Mouse (Mus musculus) limb, embryonic 14.5 days (tissue): ENCODE results near the gene Olfr460. TPM values are rescaled to one million over a fixed set of nuclear protein-coding genes. Genes with fewer than 3 reads are reported as not detected.
A peak's percentile ranks its signal among the peaks of the same experiment; 100 is the strongest.
"Not testable (repeated sequence)": the region's sequence is repeated elsewhere in the genome, so short reads cannot be mapped to it uniquely, and the experiment has no call there.

ENCODE experiments used
- ATAC-seq: fragments of 200-750 bp; cut with Nextera tagmentation; 2 replicates; pipeline ENCODE4 v1.8.0; 2017; ENCODE audit warnings: low read depth, moderate number of reproducible peaks, moderate TSS enrichment; ENCODE audit not compliant: low FRiP score
- DNase-seq: peaks from one replicate; pipeline ENCODE4 v3.0.0-alpha.2; 2015; ENCODE audit warnings: low spot score
- H3K27ac ChIP-seq: fragments of 300-500 bp; sonication (generic); replicated peaks from 2 replicates; pipeline ENCODE4 v1.5.1; 2014; ENCODE audit warnings: low read depth, mild to moderate bottlenecking, low read length, moderate library complexity, mixed read lengths
- H3K27me3 ChIP-seq: fragments of 300-500 bp; sonication (generic); 2 replicates; pipeline ENCODE4 v1.6.1; 2014; ENCODE audit warnings: low read length, mixed read lengths; ENCODE audit not compliant: control insufficient read depth, insufficient read depth
- H3K36me3 ChIP-seq: fragments of 300-500 bp; sonication (generic); 2 replicates; pipeline ENCODE4 v1.6.1; 2014; ENCODE audit warnings: mild to moderate bottlenecking, low read length, moderate library complexity, mixed read lengths; ENCODE audit not compliant: control insufficient read depth, insufficient read depth
- H3K4me1 ChIP-seq: fragments of 300-500 bp; sonication (generic); 2 replicates; pipeline ENCODE4 v1.6.1; 2014; ENCODE audit warnings: antibody characterized with exemption, low read length, mixed read lengths; ENCODE audit not compliant: control insufficient read depth, insufficient read depth
- H3K4me2 ChIP-seq: fragments of 300-500 bp; sonication (generic); replicated peaks from 2 replicates; pipeline ENCODE4 v1.6.1; 2014; ENCODE audit warnings: low read depth, mild to moderate bottlenecking, low read length, moderate library complexity; ENCODE audit not compliant: severe bottlenecking
- H3K4me3 ChIP-seq: fragments of 300-500 bp; sonication (generic); replicated peaks from 2 replicates; pipeline ENCODE4 v1.5.1; 2014; ENCODE audit warnings: low read length
- H3K9ac ChIP-seq: fragments of 300-500 bp; sonication (generic); 2 replicates; pipeline ENCODE4 v1.6.1; 2014; ENCODE audit warnings: mild to moderate bottlenecking, low read depth, low read length, moderate library complexity; ENCODE audit not compliant: severe bottlenecking
- H3K9me3 ChIP-seq: fragments of 300-500 bp; sonication (generic); 2 replicates; pipeline ENCODE4 v1.6.1; 2016; ENCODE audit warnings: low read length; ENCODE audit not compliant: control insufficient read depth
- POLR2A ChIP-seq: fragments of 200-500 bp; IDR thresholded peaks from 2 replicates; pipeline ENCODE4 v1.8.0; 2012; ENCODE audit warnings: inconsistent platforms, mild to moderate bottlenecking, moderate library complexity, borderline replicate concordance; ENCODE audit not compliant: insufficient read depth, insufficient read length; ENCODE audit errors: extremely low read depth
- WGBS: fragments of 180-500 bp; shearing (Covaris S2); extraction: QIAGEN DNeasy Blood & Tissue Kit; methylation state at CpG from one replicate; pipeline ENCODE4 v1.1.7; 2014; 5-methylcytosine and 5-hydroxymethylcytosine counted together
- polyA plus RNA-seq, 2 experiments: library from polyadenylated mRNA; depleted of rRNA in 1 of 2; stranded (reverse) in 1 of 2; unstranded in 1 of 2; fragments of >200 nt; fragmentation: Nextera tagmentation in 1 of 2; extraction: Ambion mirVana in 1 of 2; gene quantifications; 2 replicates each; pipeline versions ENCODE4 v1.2.1 to v1.2.3; 2012 to 2014

The Olfr460 gene
- polyA plus RNA-seq, 2 experiments: 0.05 TPM; not detected in 1

DNA sequence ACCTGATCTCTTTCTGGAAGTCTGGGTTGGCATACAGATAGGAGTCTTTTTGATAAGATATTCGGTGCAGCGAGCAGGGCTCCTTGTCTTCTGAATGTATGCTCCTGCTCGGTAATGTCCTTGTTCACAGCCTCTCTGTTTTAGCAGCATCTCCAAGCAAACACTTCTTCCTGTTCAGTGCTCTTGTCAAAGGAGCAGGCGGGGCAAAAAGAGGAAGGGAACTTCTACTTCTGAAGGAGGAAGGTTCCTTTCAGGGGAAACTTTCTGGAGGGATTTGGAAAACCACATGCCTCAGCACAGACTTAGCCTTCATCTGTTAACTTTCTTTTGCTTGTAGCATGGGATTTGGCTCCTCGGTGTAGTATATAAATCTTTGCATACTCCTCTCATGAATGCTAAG lies 16.4 kb downstream of the Olfr460 start, which contains the start of gene Clec5a:
Gene Clec5a, minus strand, starts transcription at position 177 of the 400 bp plus-strand sequence.
- no peak within 1 kb of the TSS for H3K4me3 ChIP-seq
- H3K9ac ChIP-seq: no peak within 1 kb of the TSS
- ATAC-seq (no peak), DNase-seq (no peak)
- no peak within 1 kb of the TSS for H3K4me2 ChIP-seq
- H3K36me3 ChIP-seq: no peaks in the 10 kb centered on the region
- no peak within 1 kb of the TSS for H3K27ac ChIP-seq
- 86% methylated on average over 5 of the region's 5 CpGs for WGBS
- no peak for TF ChIP-seq POLR2A
- H3K4me1 ChIP-seq: no peaks in the 10 kb centered on the region
- no peaks in the 10 kb centered on the region for H3K27me3 ChIP-seq
- H3K9me3 ChIP-seq: no peaks in the 10 kb centered on the region

DNA sequence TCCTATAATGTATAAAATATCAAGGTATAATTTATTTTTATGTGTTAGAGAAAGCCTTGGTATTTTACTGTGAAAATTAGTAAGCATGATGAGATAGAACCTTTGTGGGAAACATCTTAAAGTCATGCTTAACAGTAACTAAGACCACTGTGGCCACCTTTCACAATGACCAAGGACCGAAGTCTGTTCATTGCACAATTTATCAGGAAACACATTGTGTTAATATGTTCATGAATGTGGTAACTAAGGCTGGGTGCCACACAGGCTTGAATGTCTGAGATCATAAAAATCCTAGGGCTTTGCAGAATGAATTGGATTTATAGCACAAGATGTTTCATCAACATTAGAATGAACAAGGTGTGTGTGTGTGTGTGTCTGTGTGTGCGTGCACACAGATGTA lies 19.1 kb downstream of the Olfr460 start:
- TF ChIP-seq POLR2A: no peak
- Histone ChIP-seq H3K4me3 (no peak overlapping the region), H3K36me3 (no peaks in the 10 kb centered on the region), H3K4me2 (no peak overlapping the region), H3K9me3 (no peaks in the 10 kb centered on the region), H3K27ac (no peak overlapping the region), H3K4me1 (no peaks in the 10 kb centered on the region), H3K9ac (no peak overlapping the region), H3K27me3 (no peaks in the 10 kb centered on the region)
- no peak for ATAC-seq
- no peak for DNase-seq
- 92% methylated on average over 2 of the region's 2 CpGs for WGBS

DNA sequence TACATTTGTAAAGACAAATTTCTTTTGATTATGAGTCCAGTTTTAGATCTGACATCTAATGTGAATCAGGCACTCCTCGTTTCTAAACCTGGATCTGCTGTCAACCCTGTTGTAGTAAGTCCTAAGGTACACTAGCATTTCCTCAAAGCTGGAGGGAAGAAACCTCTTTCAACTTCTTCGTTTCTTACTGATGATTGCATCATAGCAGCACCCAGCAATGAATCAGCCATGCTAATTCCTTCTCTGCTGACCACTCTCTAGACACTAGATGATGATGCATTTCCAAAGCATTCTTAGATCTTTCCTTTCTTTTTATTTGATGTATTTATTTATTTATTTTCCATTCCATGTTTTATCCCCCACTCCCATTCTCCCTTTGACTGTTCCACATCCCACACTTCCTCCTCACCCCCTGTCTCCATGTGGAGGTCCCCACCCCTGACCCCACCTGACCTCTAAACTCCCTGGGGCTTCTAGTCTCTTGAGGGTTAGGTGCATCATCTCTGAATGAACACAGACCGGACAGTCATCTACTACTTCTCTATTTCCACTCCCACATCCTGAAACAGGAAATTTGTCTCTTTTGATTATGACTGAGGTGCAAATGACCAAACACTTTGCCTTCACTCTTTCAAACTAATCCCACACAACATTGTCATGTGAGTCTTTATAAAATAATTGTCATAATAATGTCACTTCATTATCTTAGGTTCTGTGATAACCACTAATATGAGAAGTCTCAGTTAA lies 25.7 kb downstream of the Olfr460 start:
- H3K27ac ChIP-seq: no peak overlapping the region
- H3K4me2 ChIP-seq: no peak overlapping the region
- H3K36me3 ChIP-seq: no peaks in the 10 kb centered on the region
- H3K4me1 ChIP-seq: no peaks in the 10 kb centered on the region
- H3K4me3 ChIP-seq: no peak overlapping the region
- no peak overlapping the region for H3K9ac ChIP-seq
- no peak for TF ChIP-seq POLR2A
- ATAC-seq (no peak), DNase-seq (no peak)
- no peaks in the 10 kb centered on the region for H3K9me3 ChIP-seq
- H3K27me3 ChIP-seq: no peaks in the 10 kb centered on the region
- 75% methylated on average over 3 of the region's 3 CpGs for WGBS

DNA sequence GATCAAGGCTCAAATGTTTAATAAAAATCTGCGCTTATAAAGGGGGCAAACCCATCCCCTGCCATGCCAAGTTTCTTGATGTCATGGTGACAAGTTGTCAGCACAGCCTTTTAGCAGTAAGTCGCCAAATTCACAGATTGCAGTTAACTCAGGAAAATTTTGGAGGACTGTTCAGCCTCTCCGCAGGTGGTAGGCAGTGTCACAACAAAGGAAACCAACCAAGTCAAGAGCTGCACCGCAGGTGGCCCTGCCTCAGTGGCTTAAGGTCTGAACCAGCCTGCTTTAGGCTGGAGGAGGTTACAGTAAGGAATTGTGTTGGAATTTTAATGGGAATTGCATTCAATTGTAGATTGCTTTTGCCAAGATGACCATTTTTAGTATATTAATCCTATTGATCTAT lies 29.3 kb downstream of the Olfr460 start:
- H3K36me3 ChIP-seq, ATAC-seq, H3K4me1 ChIP-seq, H3K4me2 ChIP-seq, H3K9me3 ChIP-seq, H3K27ac ChIP-seq, H3K9ac ChIP-seq, H3K4me3 ChIP-seq, H3K27me3 ChIP-seq, DNase-seq: not testable (repeated sequence)
- WGBS: 38% methylated on average over 4 of the region's 4 CpGs

DNA sequence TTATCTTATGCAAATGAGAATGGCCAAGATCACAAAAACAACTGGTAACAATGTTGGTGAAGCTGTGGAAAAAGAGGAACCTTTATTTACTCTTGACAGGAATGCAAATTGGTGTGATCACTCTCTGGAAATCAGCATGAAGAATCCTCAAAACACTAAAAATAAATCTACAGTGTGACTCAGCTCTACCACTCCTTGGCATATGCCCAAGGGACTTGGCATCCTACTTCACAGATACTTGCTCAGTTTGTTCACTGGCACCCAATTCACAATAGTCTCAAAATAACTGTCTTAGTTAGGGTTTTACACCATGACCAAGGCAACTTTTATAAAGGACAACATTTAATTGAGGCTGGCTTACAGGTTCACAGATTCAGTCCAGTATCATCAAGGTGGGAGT lies 38.1 kb downstream of the Olfr460 start:
- ATAC-seq (no peak), DNase-seq (no peak)
- no peaks in the 10 kb centered on the region for H3K36me3 ChIP-seq
- H3K4me1 ChIP-seq: no peaks in the 10 kb centered on the region
- no peaks in the 10 kb centered on the region for H3K9me3 ChIP-seq
- H3K9ac ChIP-seq: no peak overlapping the region
- H3K27ac ChIP-seq: no peak overlapping the region
- TF ChIP-seq POLR2A: no peak
- H3K4me3 ChIP-seq: no peak overlapping the region
- H3K4me2 ChIP-seq: no peak overlapping the region
- no peaks in the 10 kb centered on the region for H3K27me3 ChIP-seq

DNA sequence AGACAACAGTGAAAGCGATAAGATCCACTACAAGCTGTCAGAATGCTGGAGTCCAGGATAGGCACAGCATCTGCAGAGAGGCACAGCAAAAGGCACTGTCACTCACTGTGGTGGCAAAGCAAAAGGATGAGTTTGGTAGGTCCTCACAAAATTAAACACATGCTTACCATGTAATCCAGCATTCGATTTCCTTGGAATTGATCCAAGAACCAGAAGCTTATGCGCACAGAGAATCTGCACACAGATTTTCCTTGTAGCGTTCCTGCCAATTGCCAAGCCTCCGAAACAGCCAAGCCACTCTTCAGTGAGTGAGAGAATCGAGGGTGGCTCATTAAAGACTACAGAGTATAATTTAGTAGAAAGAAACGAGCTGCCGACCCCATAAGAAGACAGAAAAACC lies 41.0 kb downstream of the Olfr460 start:
- WGBS: 73% methylated on average over 8 of the region's 8 CpGs

More for the DNA sequence above, 41.0 kb downstream of the Olfr460 start:
- DNase-seq (peak; percentile 3), ATAC-seq (no peak)
- H3K9ac ChIP-seq: no peak overlapping the region
- H3K4me1 ChIP-seq: no peaks in the 10 kb centered on the region
- no peaks in the 10 kb centered on the region for H3K36me3 ChIP-seq
- H3K9me3 ChIP-seq: no peaks in the 10 kb centered on the region
- TF ChIP-seq POLR2A: no peak
- H3K27me3 ChIP-seq: no peaks in the 10 kb centered on the region
- no peak overlapping the region for H3K27ac ChIP-seq
- H3K4me2 ChIP-seq: no peak overlapping the region
- no peak overlapping the region for H3K4me3 ChIP-seq
